Mouse (Mus musculus): ENCODE measurements around the gene Tbc1d16. TPM values are rescaled to one million over a fixed set of nuclear protein-coding genes. Genes with fewer than 3 reads are reported as not detected.
"Not testable (repeated sequence)": the region's sequence is repeated elsewhere in the genome, so short reads cannot be mapped to it uniquely, and the experiment has no call there.

Gene Tbc1d16
- total RNA-seq, 2 experiments from 2014 or later, result 65.1 to 66.4 TPM

DNA sequence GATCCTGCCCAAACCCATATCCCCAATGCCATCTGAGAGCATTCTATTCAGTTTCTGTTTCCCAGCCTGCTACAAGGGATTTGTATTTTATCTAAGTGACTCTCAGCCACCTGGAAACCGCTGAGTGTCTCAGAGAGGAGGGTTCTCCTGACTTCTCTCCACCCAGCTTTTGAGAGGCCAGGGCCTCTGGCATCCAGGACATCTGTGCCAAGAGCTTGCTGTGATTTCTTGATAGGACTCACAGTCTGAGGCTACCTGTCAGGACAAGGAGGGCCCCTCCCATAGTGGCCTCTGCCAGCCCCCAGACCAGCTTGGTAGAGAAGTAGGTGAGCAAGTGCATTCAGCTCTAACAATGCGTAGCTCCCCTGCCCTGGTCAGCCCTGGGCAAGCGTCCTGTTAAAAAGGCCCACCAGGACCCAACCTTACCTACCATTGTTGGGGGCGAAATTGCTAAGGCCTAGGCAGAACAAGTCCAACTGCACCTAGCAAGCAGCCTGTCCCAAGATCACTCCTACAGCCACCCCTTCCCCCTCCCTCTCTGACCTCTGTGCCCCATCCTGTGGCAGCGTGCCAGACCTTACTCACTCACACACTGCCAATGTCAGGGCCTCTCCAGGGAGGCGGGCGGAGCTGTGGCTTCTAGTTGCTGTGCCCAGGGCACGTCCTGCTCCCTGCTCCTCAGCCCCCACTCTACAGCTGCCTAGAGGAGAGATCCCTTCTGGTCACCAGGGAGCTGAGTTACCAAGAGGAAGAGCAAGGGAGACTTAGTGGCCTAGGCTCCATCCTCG lies 100.4 kb downstream of the Tbc1d16 start:
- intact Hi-C loops (cut with DNase I), result loop anchor here (2.0 kb wide), 1 partner anchor 55 kb away; no protein-coding TSS in a partner anchor
- peak; percentile 34 for DNase-seq (ENCODE audit: low spot score)

DNA sequence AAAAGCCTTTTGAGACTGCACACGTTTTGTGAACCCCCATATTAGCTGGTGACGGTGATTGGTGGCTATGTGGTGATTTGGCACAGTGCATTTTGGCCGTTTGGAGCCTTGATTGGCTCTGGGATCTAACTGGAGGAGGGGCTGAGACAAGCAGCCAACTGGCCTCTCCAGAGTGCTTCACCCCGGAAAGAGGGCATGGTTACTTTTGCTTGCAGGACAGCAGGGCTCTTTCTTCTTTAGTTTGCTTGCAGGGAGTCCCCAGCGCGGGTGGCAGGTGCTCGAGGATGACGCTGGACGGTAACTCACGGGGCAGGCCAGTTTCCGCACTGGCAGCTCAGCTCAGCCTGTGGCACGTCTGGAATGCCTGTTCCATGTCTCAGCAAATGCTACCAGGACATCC lies 101.2 kb downstream of the Tbc1d16 start:
- intact Hi-C loops (cut with DNase I), result no loop called here
- DNase-seq (ENCODE audit: low spot score), result no peak

GRCm38 (mm10) chr11:119125929-119126861 lies 102.1 kb downstream of the Tbc1d16 start:
- DNase-seq (ENCODE audit: low spot score), result peak; percentile 88
- intact Hi-C loops (cut with DNase I), result loop anchor here (2.0 kb wide), 1 partner anchor 33 kb away; no protein-coding TSS in a partner anchor

- intact Hi-C loops (cut with DNase I), result loop anchor here (2.0 kb wide), 1 partner anchor 32 kb away; no protein-coding TSS in a partner anchor
- peak; percentile 29 for DNase-seq (ENCODE audit: low spot score)
Measured at GRCm38 (mm10) chr11:119124536-119124935, 103.8 kb downstream of the Tbc1d16 start.

- intact Hi-C loops (cut with DNase I), result loop anchor here (2.0 kb wide), 2 partner anchors 31 to 65 kb away; no protein-coding TSS in a partner anchor
- DNase-seq (ENCODE audit: low spot score), result no peak
Measured at GRCm38 (mm10) chr11:119123522-119124319, 104.6 kb downstream of the Tbc1d16 start.

- no peak for DNase-seq (ENCODE audit: low spot score)
- intact Hi-C loops (cut with DNase I), result loop anchor here (2.0 kb wide), 1 partner anchor 64 kb away; no protein-coding TSS in a partner anchor
Measured at GRCm38 (mm10) chr11:119122396-119122795, 105.9 kb downstream of the Tbc1d16 start.

DNA sequence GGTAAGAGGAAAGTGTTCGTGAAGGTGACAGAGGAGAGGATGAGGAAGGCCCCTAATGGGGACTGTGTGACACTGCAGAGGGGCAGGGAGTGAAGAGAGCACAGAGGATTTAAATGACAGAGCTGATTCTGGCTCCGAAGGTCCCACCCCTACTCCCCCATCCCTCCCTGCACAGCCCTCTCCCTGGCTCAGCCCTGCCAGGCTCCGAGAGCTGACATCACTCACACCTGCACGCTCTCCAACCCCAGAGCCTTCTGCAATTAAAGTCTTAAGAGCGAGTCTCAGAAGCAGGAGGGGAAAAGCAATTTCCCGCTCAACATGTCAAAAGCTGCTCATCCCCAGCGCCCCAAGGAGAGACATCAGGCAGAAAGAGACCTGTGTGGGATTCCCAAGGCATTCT lies 109.4 kb downstream of the Tbc1d16 start:
- intact Hi-C loops (cut with DNase I), result no loop called here
- no peak for DNase-seq (ENCODE audit: low spot score)

GRCm38 (mm10) chr11:119117945-119118344 lies 110.4 kb downstream of the Tbc1d16 start:
- no peak for DNase-seq (ENCODE audit: low spot score)
- intact Hi-C loops (cut with DNase I), result no loop called here

DNA sequence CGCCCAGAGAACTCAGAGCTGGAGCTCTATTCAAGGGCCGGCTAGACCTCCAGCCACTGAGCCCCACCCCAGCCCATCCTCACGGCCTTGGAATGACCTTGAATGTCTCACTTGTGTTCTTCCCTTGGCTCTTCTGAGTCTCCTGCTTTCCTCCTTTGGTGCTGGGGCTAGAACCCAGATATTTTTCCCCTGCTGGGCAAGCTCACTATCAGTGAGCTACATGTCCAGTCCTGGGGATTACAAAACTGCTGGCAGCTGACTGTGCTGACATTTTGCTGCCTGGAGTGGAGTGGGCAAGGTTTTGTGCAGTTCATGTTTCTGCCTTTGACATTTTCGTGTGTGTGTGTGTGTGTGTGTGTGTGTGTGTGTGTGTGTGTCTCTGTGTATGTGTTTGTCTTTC lies 111.3 kb downstream of the Tbc1d16 start:
- intact Hi-C loops (cut with DNase I), result no loop called here
- no peak for DNase-seq (ENCODE audit: low spot score)

DNA sequence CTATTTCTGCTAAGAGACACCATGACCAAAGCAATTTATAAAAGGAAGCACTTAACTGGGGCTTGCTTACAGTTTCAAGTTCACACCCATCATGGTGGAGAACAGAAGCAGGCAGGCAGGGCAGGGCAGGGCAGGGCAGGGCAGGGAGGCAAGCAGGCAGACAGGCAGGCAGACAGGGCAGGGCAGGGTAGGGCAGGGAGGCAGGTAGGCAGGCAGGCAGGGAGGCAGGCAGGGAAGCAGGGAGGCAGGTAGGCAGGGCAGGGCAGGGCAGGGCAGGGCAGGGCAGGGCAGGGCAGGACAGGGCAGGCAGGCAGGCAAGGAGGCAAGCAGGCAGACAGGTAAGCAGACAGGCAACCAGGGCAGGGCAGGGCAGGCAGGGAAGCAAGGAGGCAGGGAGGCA lies 115.6 kb downstream of the Tbc1d16 start:
- no peak for DNase-seq (ENCODE audit: low spot score)
- intact Hi-C loops (cut with DNase I), result no loop called here

- DNase-seq (ENCODE audit: low spot score), result no peak
- intact Hi-C loops (cut with DNase I), result no loop called here
Measured at GRCm38 (mm10) chr11:119111345-119111744, 117.0 kb downstream of the Tbc1d16 start.

- DNase-seq (ENCODE audit: low spot score), result no peak
- intact Hi-C loops (cut with DNase I), result no loop called here
Measured at GRCm38 (mm10) chr11:119109415-119110071, 118.8 kb downstream of the Tbc1d16 start.

GRCm38 (mm10) chr11:119108573-119109263 lies 119.6 kb downstream of the Tbc1d16 start:
- DNase-seq (ENCODE audit: low spot score), result no peak
- intact Hi-C loops (cut with DNase I), result no loop called here

GRCm38 (mm10) chr11:119106289-119106688 lies 122.0 kb downstream of the Tbc1d16 start:
- DNase-seq (ENCODE audit: low spot score), result no peak
- intact Hi-C loops (cut with DNase I), result no loop called here

GRCm38 (mm10) chr11:119105748-119106147 lies 122.6 kb downstream of the Tbc1d16 start:
- intact Hi-C loops (cut with DNase I), result no loop called here
- DNase-seq (ENCODE audit: low spot score), result no peak

GRCm38 (mm10) chr11:119105071-119105609 lies 123.2 kb downstream of the Tbc1d16 start:
- no peak for DNase-seq (ENCODE audit: low spot score)
- intact Hi-C loops (cut with DNase I), result no loop called here

DNA sequence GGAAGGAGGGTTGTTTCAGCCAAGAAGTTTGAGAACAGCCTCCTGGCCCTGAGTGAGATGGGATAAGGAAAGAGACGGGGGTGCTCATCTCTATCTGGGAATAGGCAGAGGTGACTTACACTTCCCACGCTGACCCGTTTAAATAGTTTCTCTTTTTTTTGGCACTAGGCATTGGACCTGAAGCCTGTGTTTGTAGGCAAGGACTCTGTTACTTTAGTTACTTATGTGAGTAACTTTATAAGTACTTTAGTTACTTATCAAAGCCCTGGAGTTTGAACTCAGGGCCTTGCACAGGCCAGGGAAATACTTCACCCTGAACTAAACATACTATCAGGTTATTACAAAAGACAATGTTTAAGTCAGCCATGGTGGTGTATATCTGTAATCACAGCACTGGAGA lies 124.3 kb downstream of the Tbc1d16 start:
- DNase-seq (ENCODE audit: low spot score), result no peak
- intact Hi-C loops (cut with DNase I), result no loop called here

DNA sequence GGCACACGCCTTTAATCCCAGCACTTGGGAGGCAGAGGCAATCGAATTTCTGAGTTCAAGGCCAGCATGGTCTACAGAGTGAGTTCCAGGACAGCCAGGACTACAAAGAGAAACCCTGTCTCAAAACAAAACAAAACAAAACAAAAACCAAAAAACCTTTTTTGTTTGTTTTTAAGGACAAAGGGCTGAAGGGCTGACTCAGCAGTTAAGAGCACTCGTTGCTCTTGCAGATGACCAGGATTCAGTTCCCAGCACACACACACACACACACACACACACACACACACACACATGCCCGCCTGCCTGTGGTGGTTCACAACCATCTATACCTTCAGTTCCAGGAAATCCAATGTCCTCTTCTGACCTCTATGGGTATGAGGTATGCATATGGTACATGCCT lies 127.9 kb downstream of the Tbc1d16 start:
- intact Hi-C loops (cut with DNase I); DNase-seq (ENCODE audit: low spot score): not testable (repeated sequence)

Data from heart, postnatal 25 days (tissue).